Comparison of ENCODE assay signal across 22 mouse cellular contexts in the genomic region with DNA sequence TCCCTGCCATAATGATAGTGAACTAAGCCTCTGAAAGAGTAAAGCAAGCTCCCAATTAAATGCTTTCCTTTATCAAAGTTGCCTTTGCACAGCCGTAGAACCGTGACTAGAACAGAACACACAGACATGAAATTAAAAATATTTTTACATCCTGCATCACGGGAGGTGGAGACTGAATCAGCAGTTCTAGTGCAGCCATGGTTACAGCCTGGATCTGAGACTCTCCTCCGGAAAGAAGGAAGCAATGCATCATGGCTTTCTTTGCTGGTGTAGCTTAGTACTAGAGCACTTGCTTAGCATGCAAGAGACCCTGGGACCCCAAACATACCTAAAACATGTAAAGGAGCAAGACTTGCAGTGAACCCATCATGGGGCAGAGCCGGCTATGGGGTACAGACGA. TPM values are rescaled to one million over a fixed set of nuclear protein-coding genes. Genes with fewer than 3 reads are reported as not detected.
A peak's percentile ranks its signal among the peaks of the same experiment; 100 is the strongest.
DNase-seq lines count a peak whose midpoint lies in the region; ATAC-seq and TF ChIP-seq lines count a peak whose summit lies in the region.
"Had no signal": no experiment of that assay in that cellular context is flagged by ENCODE, and none has a peak within 500 bp of the region (broad histone marks: within the 10 kb centered on the region; RNA-seq: fewer than 3 reads in every experiment).

No protein-coding gene starts in this region.

- intact Hi-C loops in left cerebral cortex, adult 2 months (cut with DNase I), result no loop called here
- intact Hi-C loops in left cerebral cortex, postnatal 36 days (cut with DNase I), result no loop called here
- intact Hi-C loops in left cerebral cortex, postnatal 25 days (cut with DNase I), result no loop called here
- intact Hi-C loops in left cerebral cortex, postnatal 10 days (cut with DNase I), result no loop called here

- ATAC-seq in frontal cortex, adult (ENCODE audit: low TSS enrichment), result peak; percentile 26; the same call in 1 of the 2 replicates
- ATAC-seq: forebrain, embryonic 13.5 days; forebrain, embryonic 15.5 days had no signal

- peak overlapping the region; percentile 30; the same call in 1 of the 2 replicates for H3K27ac ChIP-seq in left cerebral cortex, adult 2 months
- H3K27ac ChIP-seq in olfactory bulb, adult 2 months (ENCODE audit: insufficient read depth, low read depth, low read length), result 0 out of 2 replicates have a peak overlapping the region, but pooled peaks have one; percentile 34
- H3K27ac ChIP-seq: embryonic facial prominence, embryonic 13.5 days; embryonic facial prominence, embryonic 15.5 days; forebrain, embryonic 10.5 days; forebrain, embryonic 13.5 days; forebrain, embryonic 15.5 days had no signal

- H3K4me3 ChIP-seq in left cerebral cortex, adult 2 months, result no peak overlapping the region
- no peak overlapping the region for H3K4me3 ChIP-seq in olfactory bulb, adult 2 months (ENCODE audit: insufficient read depth, low read depth, low read length)
- H3K4me3 ChIP-seq: embryonic facial prominence, embryonic 13.5 days; embryonic facial prominence, embryonic 15.5 days; erythroblast, embryonic 14.5 days; forebrain, embryonic 10.5 days; forebrain, embryonic 13.5 days; forebrain, embryonic 15.5 days had no signal

- WGBS in olfactory bulb, adult 2 months, result 51% methylated on average over 6 of the region's 6 CpGs

- peaks cover 2% of the 10 kb centered on the region; the same call in 1 of the 2 replicates for H3K4me1 ChIP-seq in olfactory bulb, adult 2 months (ENCODE audit: control insufficient read depth, insufficient read depth, low read length)

- no peak for TF ChIP-seq CTCF in left cerebral cortex, adult 2 months (IDR thresholded peaks at IDR 0.05)
- TF ChIP-seq CTCF in olfactory bulb, adult 2 months (IDR thresholded peaks at IDR 0.05; ENCODE audit: insufficient read depth, low read depth, low read length), result no peak

- DNase-seq in frontal cortex, postnatal 10 days (ENCODE audit: low spot score in 2 of 2), result no peak
- DNase-seq in left cerebral cortex, adult 2 months (ENCODE audit: extremely low spot score in 1 of 2, low spot score in 2 of 2), result no peak
- no peak for DNase-seq in left cerebral cortex, postnatal 36 days (ENCODE audit: low spot score in 2 of 2)
- DNase-seq in left cerebral cortex, postnatal 25 days (ENCODE audit: low spot score in 2 of 2), result peak; percentile 23 to 54
- no peak for DNase-seq in left cerebral cortex, postnatal 10 days (ENCODE audit: extremely low spot score in 1 of 2, low spot score in 2 of 2)
- no peak for DNase-seq in embryo, embryonic 11 days
- DNase-seq: adrenal gland, adult 2 months; adrenal gland, postnatal 10 days; adrenal gland, postnatal 25 days; cerebellum, adult 11-12 months; cerebellum, adult 2 months; cerebellum, adult 9-10 months; cerebellum, postnatal 10 days; cerebellum, postnatal 25 days had no signal

- no peak for TF ChIP-seq POLR2A in olfactory bulb, adult 2 months (IDR thresholded peaks at IDR 0.05; ENCODE audit: insufficient read depth, low read depth, low read length)

RNA-seq across cellular contexts. Expression of gene Fuk, which starts 3.1 kb away (rescaled TPM):
- total RNA-seq in left cerebral cortex, adult 2 months (2021), result 10 to 100 TPM; 20.7 to 21.0 TPM
- 10 to 100 TPM; 17.2 to 21.7 TPM for total RNA-seq in left cerebral cortex, postnatal 36 days (2021)
- 10 to 100 TPM; 15.9 to 19.0 TPM for total RNA-seq in left cerebral cortex, postnatal 25 days (2021)
- total RNA-seq in left cerebral cortex, postnatal 10 days (2021), result 10 to 100 TPM; 11.5 to 12.0 TPM
- polyA plus RNA-seq in olfactory bulb, adult 2 months (2012; ENCODE audit: insufficient read depth, insufficient read length, low replicate concordance, missing spikeins), result not detected in 2 replicates

RNA-seq across cellular contexts. Expression of gene St3gal2, which starts 14.3 kb away (rescaled TPM):
- total RNA-seq in left cerebral cortex, adult 2 months (2021), result 10 to 100 TPM; 88.4 to 97.4 TPM
- 10 to 100 TPM; 93.3 to 94.1 TPM for total RNA-seq in left cerebral cortex, postnatal 36 days (2021)
- total RNA-seq in left cerebral cortex, postnatal 25 days (2021), result 10 to 100 TPM; 86.2 to 88.7 TPM
- 10 to 100 TPM; 85.5 to 86.1 TPM for total RNA-seq in left cerebral cortex, postnatal 10 days (2021)
- polyA plus RNA-seq in olfactory bulb, adult 2 months (2012; ENCODE audit: insufficient read depth, insufficient read length, low replicate concordance, missing spikeins), result not detected in 2 replicates

RNA-seq across cellular contexts. Expression of gene Sf3b3, which starts 58.8 kb away (rescaled TPM):
- 10 to 100 TPM; 61.8 to 66.5 TPM for total RNA-seq in left cerebral cortex, adult 2 months (2021)
- 10 to 100 TPM; 57.9 to 65.3 TPM for total RNA-seq in left cerebral cortex, postnatal 36 days (2021)
- total RNA-seq in left cerebral cortex, postnatal 25 days (2021), result 10 to 100 TPM; 61.5 to 61.7 TPM
- 10 to 100 TPM; 56.0 to 58.3 TPM for total RNA-seq in left cerebral cortex, postnatal 10 days (2021)
- polyA plus RNA-seq in olfactory bulb, adult 2 months (2012; ENCODE audit: insufficient read depth, insufficient read length, low replicate concordance, missing spikeins), result 172 TPM in 1 of 2 replicates, not detected in the other

RNA-seq across cellular contexts. Expression of gene Cog4, which starts 59.0 kb away (rescaled TPM):
- total RNA-seq in left cerebral cortex, adult 2 months (2021), result 10 to 100 TPM; 49.0 to 59.1 TPM
- total RNA-seq in left cerebral cortex, postnatal 36 days (2021), result 10 to 100 TPM; 51.7 to 61.4 TPM
- total RNA-seq in left cerebral cortex, postnatal 25 days (2021), result 10 to 100 TPM; 55.8 to 56.3 TPM
- total RNA-seq in left cerebral cortex, postnatal 10 days (2021), result 10 to 100 TPM; 50.8 to 59.0 TPM
- not detected in 2 replicates for polyA plus RNA-seq in olfactory bulb, adult 2 months (2012; ENCODE audit: insufficient read depth, insufficient read length, low replicate concordance, missing spikeins)

Comparison
In these comparisons a context has a peak if more than half of its experiments do, and no peak if none do; other contexts are left out.
1. DNase-seq: peak in left cerebral cortex, postnatal 25 days (2 of 2); none in frontal cortex, postnatal 10 days (0 of 2), left cerebral cortex, adult 2 months (0 of 2), left cerebral cortex, postnatal 36 days (0 of 2), left cerebral cortex, postnatal 10 days (0 of 2) and embryo, embryonic 11 days (single experiment).